Mouse (Mus musculus) liver, embryonic 16.5 days (tissue): Measurements from ENCODE around the gene Ppp1r16b. TPM values are rescaled to one million over a fixed set of nuclear protein-coding genes. Genes with fewer than 3 reads are reported as not detected.

ENCODE experiments used
- ATAC-seq: fragments of 200-750 bp; cut with Nextera tagmentation; 2 replicates; pipeline ENCODE4 v1.8.0; 2017; ENCODE audit warnings: low read depth, mild to moderate bottlenecking, moderate number of reproducible peaks, moderate library complexity
- H3K27ac ChIP-seq: fragments of 300-500 bp; sonication (generic); 2 replicates; pipeline ENCODE4 v1.5.1; 2014; ENCODE audit warnings: mild to moderate bottlenecking, low read length
- H3K27me3 ChIP-seq: fragments of 300-500 bp; sonication (generic); 2 replicates; pipeline ENCODE4 v1.6.1; 2014; ENCODE audit warnings: low read depth, low read length, mixed read lengths; ENCODE audit not compliant: control insufficient read depth, insufficient read depth
- H3K36me3 ChIP-seq: fragments of 300-500 bp; sonication (generic); 2 replicates; pipeline ENCODE4 v1.6.1; 2014; ENCODE audit warnings: mild to moderate bottlenecking; ENCODE audit not compliant: control insufficient read depth, insufficient read depth
- H3K4me1 ChIP-seq: fragments of 300-500 bp; sonication (generic); 2 replicates; pipeline ENCODE4 v1.6.1; 2014; ENCODE audit warnings: low read depth, low read length, mixed read lengths; ENCODE audit not compliant: control insufficient read depth
- H3K4me2 ChIP-seq: fragments of 300-500 bp; sonication (generic); 2 replicates; pipeline ENCODE4 v1.6.1; 2014; ENCODE audit warnings: low read depth, low read length, mixed read lengths
- H3K4me3 ChIP-seq: fragments of 300-500 bp; sonication (generic); 2 replicates; pipeline ENCODE4 v1.5.1; 2014; ENCODE audit warnings: low read depth, mild to moderate bottlenecking, low read length
- H3K9ac ChIP-seq: fragments of 300-500 bp; sonication (generic); 2 replicates; pipeline ENCODE4 v1.6.1; 2014; ENCODE audit warnings: low read depth, low read length
- H3K9me3 ChIP-seq: fragments of 300-500 bp; sonication (generic); replicated peaks from 2 replicates; pipeline ENCODE4 v1.6.1; 2016; ENCODE audit warnings: low read length; ENCODE audit not compliant: control insufficient read depth
- WGBS: fragments of 180-500 bp; shearing (Covaris S2); extraction: QIAGEN DNeasy Blood & Tissue Kit; methylation state at CpG from one replicate; pipeline ENCODE4 v1.1.7; 2014; ENCODE audit not compliant: insufficient replicate concordance; 5-methylcytosine and 5-hydroxymethylcytosine counted together
- polyA plus RNA-seq: library from polyadenylated mRNA; unstranded; fragments of >200 nt; fragmentation: Nextera tagmentation; extraction: Ambion mirVana; gene quantifications from 2 replicates; pipeline ENCODE4 v1.2.1, GENCODE M21; 2015

Gene Ppp1r16b
- polyA plus RNA-seq, 1 experiment from 2014 or later: 1.6 TPM

- no peaks in the 10 kb centered on the region for H3K9me3 ChIP-seq
- no peak overlapping the region for H3K4me3 ChIP-seq
- no peak overlapping the region for H3K27ac ChIP-seq
- no peak overlapping the region for H3K4me2 ChIP-seq
- no peak for ATAC-seq
- WGBS: 71% methylated on average over 11 of the region's 11 CpGs
- no peaks in the 10 kb centered on the region for H3K36me3 ChIP-seq
- no peaks in the 10 kb centered on the region for H3K4me1 ChIP-seq
- H3K27me3 ChIP-seq: no peaks in the 10 kb centered on the region
- no peak overlapping the region for H3K9ac ChIP-seq
Observed at GRCm38 (mm10) chr2:158743518-158744141, 78.4 kb downstream of the Ppp1r16b start.

- Histone ChIP-seq H3K27ac (no peak overlapping the region), H3K4me2 (no peak overlapping the region), H3K4me1 (no peaks in the 10 kb centered on the region), H3K4me3 (no peak overlapping the region), H3K9me3 (no peaks in the 10 kb centered on the region), H3K9ac (no peak overlapping the region), H3K27me3 (no peaks in the 10 kb centered on the region), H3K36me3 (no peaks in the 10 kb centered on the region)
- ATAC-seq: no peak
- WGBS: 9% methylated on average over 2 of the region's 2 CpGs
Observed at GRCm38 (mm10) chr2:158745049-158745482, 79.9 kb downstream of the Ppp1r16b start.

- no peak overlapping the region for H3K27ac ChIP-seq
- H3K36me3 ChIP-seq: no peaks in the 10 kb centered on the region
- no peaks in the 10 kb centered on the region for H3K27me3 ChIP-seq
- H3K4me3 ChIP-seq: no peak overlapping the region
- H3K9me3 ChIP-seq: no peaks in the 10 kb centered on the region
- H3K4me1 ChIP-seq: no peaks in the 10 kb centered on the region
- no peak overlapping the region for H3K9ac ChIP-seq
- WGBS: 52% methylated on average over 11 of the region's 11 CpGs
- ATAC-seq: no peak
- H3K4me2 ChIP-seq: no peak overlapping the region
Observed at GRCm38 (mm10) chr2:158746164-158746563, 81.0 kb downstream of the Ppp1r16b start.

GRCm38 (mm10) chr2:158749366-158749765, 84.2 kb downstream of the Ppp1r16b start:
- Histone ChIP-seq H3K9ac (no peak overlapping the region), H3K27ac (no peak overlapping the region), H3K4me2 (no peak overlapping the region), H3K27me3 (no peaks in the 10 kb centered on the region), H3K36me3 (no peaks in the 10 kb centered on the region), H3K4me1 (no peaks in the 10 kb centered on the region), H3K4me3 (no peak overlapping the region), H3K9me3 (no peaks in the 10 kb centered on the region)
- WGBS: 82% methylated on average over 9 of the region's 9 CpGs
- no peak for ATAC-seq

GRCm38 (mm10) chr2:158760231-158760630, 95.0 kb downstream of the Ppp1r16b start:
- H3K4me2 ChIP-seq: no peak overlapping the region
- H3K4me3 ChIP-seq: no peak overlapping the region
- no peaks in the 10 kb centered on the region for H3K9me3 ChIP-seq
- no peaks in the 10 kb centered on the region for H3K27me3 ChIP-seq
- no peaks in the 10 kb centered on the region for H3K4me1 ChIP-seq
- H3K27ac ChIP-seq: no peak overlapping the region
- no peak overlapping the region for H3K9ac ChIP-seq
- no peak for ATAC-seq
- H3K36me3 ChIP-seq: no peaks in the 10 kb centered on the region
- 54% methylated on average over 2 of the region's 2 CpGs for WGBS

GRCm38 (mm10) chr2:158762339-158762738, 97.1 kb downstream of the Ppp1r16b start:
- no peaks in the 10 kb centered on the region for H3K36me3 ChIP-seq
- no peak for ATAC-seq
- no peak overlapping the region for H3K4me3 ChIP-seq
- 54% methylated on average over 5 of the region's 5 CpGs for WGBS
- H3K27me3 ChIP-seq: no peaks in the 10 kb centered on the region
- H3K9ac ChIP-seq: no peak overlapping the region
- H3K9me3 ChIP-seq: no peaks in the 10 kb centered on the region
- no peak overlapping the region for H3K4me2 ChIP-seq
- peaks cover 2% of the 10 kb centered on the region; the same call in 1 of the 2 replicates for H3K4me1 ChIP-seq
- H3K27ac ChIP-seq: no peak overlapping the region

GRCm38 (mm10) chr2:158767742-158768339, 102.6 kb downstream of the Ppp1r16b start, which contains the start of gene Fam83d:
Gene Fam83d (plus strand): TSS chr2:158768093.
- peaks cover 4% of the 10 kb centered on the region for H3K36me3 ChIP-seq
- peak within 1 kb of the TSS; percentile 84 for H3K27ac ChIP-seq
- H3K9me3 ChIP-seq: no peaks in the 10 kb centered on the region
- peak within 1 kb of the TSS; percentile 74 for H3K4me3 ChIP-seq
- peak within 1 kb of the TSS; percentile 81 for H3K9ac ChIP-seq
- peak; percentile 95 for ATAC-seq
- WGBS: under 1% methylated on average over 48 of the region's 48 CpGs
- H3K27me3 ChIP-seq: no peaks in the 10 kb centered on the region
- peak within 1 kb of the TSS; percentile 97 for H3K4me2 ChIP-seq
- peaks cover 36% of the 10 kb centered on the region for H3K4me1 ChIP-seq

GRCm38 (mm10) chr2:158768350-158768749, 103.2 kb downstream of the Ppp1r16b start:
- Histone ChIP-seq H3K4me1 (peaks cover 36% of the 10 kb centered on the region), H3K9me3 (no peaks in the 10 kb centered on the region), H3K27ac (peak overlapping the region; percentile 84), H3K4me3 (peak overlapping the region; percentile 74), H3K27me3 (no peaks in the 10 kb centered on the region), H3K36me3 (peaks cover 5% of the 10 kb centered on the region), H3K4me2 (peak overlapping the region; percentile 97), H3K9ac (peak overlapping the region; percentile 81)
- 0% methylated on average over 37 of the region's 37 CpGs for whole genome bisulfite sequencing
- peak; percentile 44 for ATAC-seq

GRCm38 (mm10) chr2:158768771-158769170, 103.6 kb downstream of the Ppp1r16b start:
- H3K4me1 ChIP-seq: peaks cover 36% of the 10 kb centered on the region
- no peaks in the 10 kb centered on the region for H3K9me3 ChIP-seq
- H3K27me3 ChIP-seq: no peaks in the 10 kb centered on the region
- peak overlapping the region; percentile 74 for H3K4me3 ChIP-seq
- peaks cover 5% of the 10 kb centered on the region for H3K36me3 ChIP-seq
- peak overlapping the region; percentile 81 for H3K9ac ChIP-seq
- peak; percentile 58 for ATAC-seq
- peak overlapping the region; percentile 97 for H3K4me2 ChIP-seq
- 2% methylated on average over 5 of the region's 5 CpGs for WGBS
- H3K27ac ChIP-seq: peak overlapping the region; percentile 84
